Mouse (Mus musculus) ES-Bruce4 (cell line): Measurements from ENCODE around the gene Scd3.

Experiments used
- CTCF ChIP-seq: IDR thresholded peaks from one replicate; pipeline ENCODE4 v1.8.1; 2011; ENCODE audit warnings: low read depth, low read length
- EP300 ChIP-seq: IDR thresholded peaks from 2 replicates; pipeline ENCODE4 v1.6.1; 2011; ENCODE audit warnings: low read depth, low read length; ENCODE audit not compliant: insufficient read depth
- POLR2A ChIP-seq: IDR thresholded peaks from one replicate; pipeline ENCODE4 v1.8.1; 2011; ENCODE audit warnings: low read length; ENCODE audit not compliant: insufficient read depth

DNA sequence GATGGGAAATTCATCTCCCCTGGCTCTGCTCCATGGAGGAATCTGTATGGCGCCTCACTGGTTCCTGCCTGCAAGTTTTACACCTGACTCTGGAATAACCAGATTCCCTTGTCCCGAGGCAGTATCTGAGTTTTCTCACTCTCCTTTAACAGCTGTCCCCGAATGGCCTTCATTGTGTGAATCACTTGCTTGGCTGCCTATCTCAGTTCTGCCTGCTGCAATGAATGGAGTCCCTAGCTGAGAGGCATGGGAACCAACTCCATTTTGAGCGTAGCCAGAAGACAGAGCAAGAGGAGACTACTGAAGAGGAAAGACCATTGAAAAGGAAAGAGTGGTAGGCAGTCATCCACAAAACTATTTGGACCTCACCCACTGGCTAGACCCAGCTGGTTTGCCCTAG is 70.6 kb downstream of the Scd3 start:
- TF ChIP-seq CTCF, result no peak
- no peak for TF ChIP-seq POLR2A
- TF ChIP-seq EP300, result no peak
